Mouse (Mus musculus): ENCODE measurements at regions not wholly inside any gene's neighbourhood (a gene's known extent, or its start where the extent isn't known, plus 50 kb on each side); places are given as distances from the start of the nearest gene placed in this dataset.

DNA sequence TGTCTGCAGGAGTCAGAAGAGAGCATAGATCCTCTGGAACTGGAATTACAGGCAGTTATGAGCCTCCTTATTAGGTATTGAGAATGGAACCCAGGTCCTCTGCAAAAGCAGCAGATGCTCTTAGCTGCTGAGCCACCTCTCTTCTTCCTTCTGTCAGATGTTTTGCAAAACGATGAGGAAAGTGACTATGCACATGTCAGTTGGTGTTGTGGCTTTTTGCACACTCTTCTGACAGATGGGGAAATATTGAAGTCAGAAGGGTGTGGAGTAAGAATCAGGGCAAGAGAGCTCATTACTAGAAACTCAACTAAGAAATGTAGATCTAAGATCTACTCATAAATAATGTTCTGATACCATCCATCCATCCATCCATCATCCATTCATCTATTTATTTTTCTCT is 102.4 kb downstream of the Cdca7 start:
- Histone ChIP-seq H3K4me3 (no peak overlapping the region), H3K27me3 (0 out of 2 replicates have a peak, but pooled peaks cover 4% of the 10 kb centered on the region), H3K27ac (replicated peaks) (no peak overlapping the region), H3K4me1 (no peaks in the 10 kb centered on the region), H3K36me3 (no peaks in the 10 kb centered on the region), H3K9me3 (no peaks in the 10 kb centered on the region), H3K9ac (replicated peaks) (no peak overlapping the region), H3K4me2 (replicated peaks) (no peak overlapping the region)
- no peak for ATAC-seq (ENCODE audit: low FRiP score, low read depth)
- 70% methylated on average over 1 of the region's 1 CpGs for WGBS

DNA sequence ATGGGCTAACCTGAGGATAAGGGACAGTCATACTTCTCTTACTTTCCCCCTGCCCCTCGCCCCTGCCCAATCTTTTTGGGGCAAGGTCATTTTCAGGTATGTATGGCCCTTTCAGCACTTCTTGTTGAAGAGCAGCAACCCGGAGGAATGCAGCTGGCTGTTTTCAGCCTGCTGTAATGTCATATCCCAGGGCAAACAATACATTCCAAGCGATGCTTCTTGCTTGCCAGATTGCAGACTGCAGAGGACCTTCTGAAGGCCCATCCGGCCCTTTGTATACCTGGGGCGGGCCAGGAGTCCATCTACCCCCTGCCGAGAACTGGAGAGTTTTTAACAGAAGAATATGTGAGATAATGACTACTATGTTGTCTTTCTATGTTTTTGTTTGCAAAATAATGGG is 105.2 kb downstream of the Cdca7 start:
- Histone ChIP-seq H3K27ac (replicated peaks) (no peak overlapping the region), H3K9ac (replicated peaks) (no peak overlapping the region), H3K4me2 (replicated peaks) (no peak overlapping the region), H3K9me3 (peaks cover 8% of the 10 kb centered on the region; the same call in 1 of the 2 replicates), H3K36me3 (no peaks in the 10 kb centered on the region), H3K27me3 (no peaks in the 10 kb centered on the region), H3K4me1 (no peaks in the 10 kb centered on the region), H3K4me3 (no peak overlapping the region)
- no peak for ATAC-seq (ENCODE audit: low FRiP score, low read depth)
- WGBS = 76% methylated on average over 6 of the region's 6 CpGs

DNA sequence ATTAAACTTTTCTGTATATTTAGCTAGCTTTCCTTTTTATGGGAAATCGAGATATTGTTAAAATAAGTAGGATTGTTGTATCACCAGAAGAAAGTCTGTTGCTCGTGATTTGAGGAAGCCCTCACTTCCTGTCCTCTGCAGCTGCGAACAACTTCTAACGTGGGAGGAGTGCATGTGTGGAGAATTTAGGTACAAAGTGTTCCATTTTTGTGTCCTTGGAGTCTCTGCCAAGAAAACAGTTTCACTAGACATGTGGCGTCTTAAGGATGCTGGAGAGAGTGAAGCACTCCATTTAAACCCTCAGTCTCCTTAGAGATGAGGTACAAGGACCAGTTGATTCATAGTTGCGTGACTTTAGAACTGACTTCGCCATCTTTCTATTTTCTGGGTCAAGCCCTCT is 112.9 kb downstream of the Cdca7 start:
- H3K9me3 ChIP-seq = peaks cover 8% of the 10 kb centered on the region; the same call in 1 of the 2 replicates
- no peak overlapping the region for H3K4me3 ChIP-seq
- WGBS = 83% methylated on average over 7 of the region's 7 CpGs
- peaks cover 64% of the 10 kb centered on the region for H3K27me3 ChIP-seq
- no peak overlapping the region for H3K4me2 ChIP-seq (replicated peaks)
- no peaks in the 10 kb centered on the region for H3K36me3 ChIP-seq
- H3K4me1 ChIP-seq = peaks cover 9% of the 10 kb centered on the region
- no peak overlapping the region for H3K9ac ChIP-seq (replicated peaks)
- no peak overlapping the region for H3K27ac ChIP-seq (replicated peaks)
- no peak for ATAC-seq (ENCODE audit: low FRiP score, low read depth)

DNA sequence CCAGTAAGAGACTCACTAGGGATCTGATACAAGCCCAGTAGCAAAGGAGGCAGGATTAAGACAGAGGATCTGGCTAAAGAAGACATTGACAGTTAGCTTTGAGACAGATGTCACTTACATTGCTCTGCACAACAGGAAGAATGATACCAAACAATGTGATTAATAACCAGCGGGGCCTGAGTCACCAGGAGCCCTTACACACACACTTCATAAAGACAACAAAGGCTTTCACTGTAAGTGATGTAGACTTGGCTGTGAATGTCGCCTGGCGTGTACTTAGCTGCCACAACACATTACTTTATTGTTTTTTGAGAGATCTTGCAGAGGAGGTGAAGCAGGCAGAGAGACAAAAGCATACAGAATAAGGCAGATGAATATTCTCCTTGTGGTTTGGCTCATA is 116.1 kb downstream of the Cdca7 start:
- H3K4me1 ChIP-seq = peaks cover 14% of the 10 kb centered on the region
- no peak overlapping the region for H3K27ac ChIP-seq (replicated peaks)
- H3K4me3 ChIP-seq = no peak overlapping the region
- H3K9me3 ChIP-seq = 0 out of 2 replicates have a peak, but pooled peaks cover 6% of the 10 kb centered on the region
- no peak overlapping the region for H3K9ac ChIP-seq (replicated peaks)
- H3K36me3 ChIP-seq = no peaks in the 10 kb centered on the region
- 19% methylated on average over 3 of the region's 3 CpGs for WGBS
- ATAC-seq (ENCODE audit: low FRiP score, low read depth) = no peak
- peaks cover 71% of the 10 kb centered on the region for H3K27me3 ChIP-seq
- H3K4me2 ChIP-seq (replicated peaks) = no peak overlapping the region

GRCm38 (mm10) chr2:72596994-72597925 is 121.3 kb downstream of the Cdca7 start:
- peaks cover 23% of the 10 kb centered on the region for H3K4me1 ChIP-seq
- H3K9ac ChIP-seq (replicated peaks) = no peak overlapping the region
- no peaks in the 10 kb centered on the region for H3K36me3 ChIP-seq
- H3K4me2 ChIP-seq (replicated peaks) = peak overlapping the region; percentile 12; the same call in 1 of the 2 replicates
- H3K9me3 ChIP-seq = 0 out of 2 replicates have a peak, but pooled peaks cover 6% of the 10 kb centered on the region
- H3K27ac ChIP-seq (replicated peaks) = no peak overlapping the region
- no peak overlapping the region for H3K4me3 ChIP-seq
- WGBS = 65% methylated on average over 14 of the region's 14 CpGs
- ATAC-seq (ENCODE audit: low FRiP score, low read depth) = no peak
- H3K27me3 ChIP-seq = peaks cover 43% of the 10 kb centered on the region

DNA sequence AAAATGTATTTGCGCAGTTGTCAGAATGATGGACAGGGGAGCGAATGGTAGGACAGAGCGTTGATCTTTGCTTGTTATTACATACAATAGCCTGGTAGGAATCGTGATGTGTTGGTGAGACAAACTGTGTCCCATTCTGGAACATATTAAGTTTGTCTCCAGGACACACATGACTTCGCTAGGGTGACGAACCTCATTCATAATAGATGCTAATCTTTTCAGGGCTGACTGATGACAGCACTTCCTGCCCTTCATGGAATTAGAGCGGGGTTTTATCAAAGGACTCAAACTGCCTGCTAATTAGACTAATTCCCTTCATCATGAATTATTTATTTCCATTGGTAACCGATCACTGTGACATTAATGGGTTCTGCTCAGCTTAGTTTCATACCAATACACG is 122.0 kb downstream of the Cdca7 start:
- peak overlapping the region; percentile 12; the same call in 1 of the 2 replicates for H3K4me2 ChIP-seq (replicated peaks)
- H3K27ac ChIP-seq (replicated peaks) = no peak overlapping the region
- ATAC-seq (ENCODE audit: low FRiP score, low read depth) = peak; percentile 44; the same call in 1 of the 2 replicates
- H3K9ac ChIP-seq (replicated peaks) = no peak overlapping the region
- peaks cover 44% of the 10 kb centered on the region for H3K27me3 ChIP-seq
- peaks cover 22% of the 10 kb centered on the region for H3K4me1 ChIP-seq
- H3K36me3 ChIP-seq = no peaks in the 10 kb centered on the region
- 0 out of 2 replicates have a peak, but pooled peaks cover 6% of the 10 kb centered on the region for H3K9me3 ChIP-seq
- H3K4me3 ChIP-seq = no peak overlapping the region
- WGBS = 27% methylated on average over 9 of the region's 9 CpGs

DNA sequence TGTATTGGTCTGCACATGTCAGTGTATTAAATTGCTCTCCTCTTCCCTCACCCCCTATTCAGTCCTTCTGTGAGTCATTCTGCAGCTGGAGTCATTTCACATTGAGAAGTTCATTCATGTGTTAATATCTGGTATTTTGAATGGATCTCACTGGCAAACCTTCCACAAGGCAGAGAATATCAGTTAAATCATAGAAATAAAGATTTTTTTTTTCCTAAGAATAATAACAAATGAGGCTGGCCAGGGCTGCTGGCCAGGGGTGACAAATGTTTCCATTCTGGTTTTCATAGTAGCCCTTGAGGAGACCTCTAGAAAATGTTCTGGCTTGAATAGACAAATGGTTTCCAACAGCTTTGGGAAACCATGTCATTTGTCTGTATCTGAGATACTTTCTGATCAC is 124.8 kb downstream of the Cdca7 start:
- Histone ChIP-seq H3K4me2 (replicated peaks) (no peak overlapping the region), H3K9ac (replicated peaks) (no peak overlapping the region), H3K36me3 (no peaks in the 10 kb centered on the region), H3K27ac (replicated peaks) (no peak overlapping the region), H3K4me1 (peaks cover 26% of the 10 kb centered on the region), H3K9me3 (no peaks in the 10 kb centered on the region), H3K27me3 (peaks cover 47% of the 10 kb centered on the region), H3K4me3 (no peak overlapping the region)
- ATAC-seq (ENCODE audit: low FRiP score, low read depth) = no peak

DNA sequence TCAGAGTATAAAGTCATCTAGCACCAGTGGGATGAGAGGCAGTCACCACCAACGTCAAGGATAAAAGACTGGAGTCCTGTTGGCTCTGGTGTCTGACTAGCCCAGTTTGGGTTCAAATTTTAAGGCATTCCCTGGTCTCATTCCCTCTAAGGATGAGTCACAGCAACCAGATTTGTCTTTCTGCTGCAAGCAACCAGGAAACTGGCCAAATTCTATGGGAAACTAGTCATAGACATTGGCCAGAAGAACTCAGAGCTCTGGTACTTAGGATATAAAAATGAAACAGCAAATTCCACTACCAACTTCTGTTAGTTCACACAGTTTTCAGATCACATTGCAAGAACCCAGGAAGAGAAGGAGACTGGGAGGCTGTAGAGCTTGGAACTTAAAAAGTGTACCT is 126.2 kb downstream of the Cdca7 start:
- no peak for ATAC-seq (ENCODE audit: low FRiP score, low read depth)
- H3K27ac ChIP-seq (replicated peaks) = no peak overlapping the region
- no peaks in the 10 kb centered on the region for H3K36me3 ChIP-seq
- H3K4me2 ChIP-seq (replicated peaks) = no peak overlapping the region
- H3K9me3 ChIP-seq = no peaks in the 10 kb centered on the region
- H3K4me3 ChIP-seq = no peak overlapping the region
- WGBS = 73% methylated on average over 1 of the region's 1 CpGs
- no peak overlapping the region for H3K9ac ChIP-seq (replicated peaks)
- peaks cover 20% of the 10 kb centered on the region for H3K4me1 ChIP-seq
- H3K27me3 ChIP-seq = peaks cover 41% of the 10 kb centered on the region

GRCm38 (mm10) chr2:72612221-72612620 is 136.3 kb downstream of the Cdca7 start:
- Histone ChIP-seq H3K27me3 (peaks cover 34% of the 10 kb centered on the region), H3K9me3 (0 out of 2 replicates have a peak, but pooled peaks cover 4% of the 10 kb centered on the region), H3K9ac (replicated peaks) (no peak overlapping the region), H3K27ac (replicated peaks) (no peak overlapping the region), H3K4me3 (no peak overlapping the region), H3K4me2 (replicated peaks) (no peak overlapping the region), H3K36me3 (no peaks in the 10 kb centered on the region), H3K4me1 (peaks cover 4% of the 10 kb centered on the region; the same call in 1 of the 2 replicates)
- 93% methylated on average over 3 of the region's 3 CpGs for WGBS
- ATAC-seq (ENCODE audit: low FRiP score, low read depth) = no peak

GRCm38 (mm10) chr2:72614256-72614655 is 138.3 kb downstream of the Cdca7 start:
- Histone ChIP-seq H3K4me2 (replicated peaks) (no peak overlapping the region), H3K27ac (replicated peaks) (no peak overlapping the region), H3K27me3 (peaks cover 42% of the 10 kb centered on the region), H3K4me3 (no peak overlapping the region), H3K4me1 (peaks cover 4% of the 10 kb centered on the region), H3K9ac (replicated peaks) (no peak overlapping the region), H3K9me3 (no peaks in the 10 kb centered on the region), H3K36me3 (no peaks in the 10 kb centered on the region)
- ATAC-seq (ENCODE audit: low FRiP score, low read depth) = 0 out of 2 replicates have a peak, but pooled peaks have one; percentile 38
- 71% methylated on average over 8 of the region's 8 CpGs for WGBS

DNA sequence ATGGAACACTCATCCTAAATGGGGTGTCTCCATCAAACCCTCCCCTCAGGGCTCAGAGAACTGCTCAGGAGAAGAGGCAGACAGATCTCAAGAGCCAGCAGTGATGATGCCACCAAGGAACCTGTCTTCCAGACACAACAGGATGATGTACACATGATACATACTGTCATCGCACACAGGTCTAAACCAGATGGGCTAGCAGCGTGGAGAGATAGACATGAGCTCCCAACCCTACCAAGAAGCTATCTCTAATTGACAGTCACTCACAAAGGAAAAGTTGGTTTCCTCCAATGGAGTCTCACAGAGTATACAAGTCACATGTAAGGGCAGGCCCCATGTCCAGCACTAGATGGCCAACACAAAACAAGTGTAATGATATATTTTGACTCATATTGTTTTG is 139.9 kb downstream of the Cdca7 start:
- H3K27ac ChIP-seq (replicated peaks) = no peak overlapping the region
- ATAC-seq (ENCODE audit: low FRiP score, low read depth) = no peak
- no peak overlapping the region for H3K9ac ChIP-seq (replicated peaks)
- H3K4me2 ChIP-seq (replicated peaks) = no peak overlapping the region
- WGBS = 95% methylated on average over 2 of the region's 2 CpGs
- no peak overlapping the region for H3K4me3 ChIP-seq
- H3K27me3 ChIP-seq = peaks cover 49% of the 10 kb centered on the region
- no peaks in the 10 kb centered on the region for H3K9me3 ChIP-seq
- peaks cover 12% of the 10 kb centered on the region for H3K4me1 ChIP-seq
- H3K36me3 ChIP-seq = no peaks in the 10 kb centered on the region

DNA sequence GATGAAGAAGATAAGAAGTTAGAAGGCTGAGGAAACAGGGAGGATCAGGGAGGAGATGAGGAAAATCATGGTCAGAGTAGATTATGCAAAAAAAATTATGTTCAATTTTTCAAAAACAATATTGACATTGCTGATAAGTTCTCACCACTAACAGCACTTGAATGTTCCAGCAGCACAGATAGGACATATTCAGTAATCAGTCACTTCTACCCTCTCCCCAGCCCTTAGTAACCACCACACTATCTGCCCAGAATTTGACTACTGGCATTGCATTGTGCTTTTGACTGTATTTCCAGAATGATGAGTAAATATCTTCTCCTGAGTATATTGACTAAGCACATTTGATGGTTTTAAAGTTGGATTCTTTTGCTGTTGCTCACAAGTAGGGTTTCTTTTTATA is 140.5 kb downstream of the Cdca7 start:
- Histone ChIP-seq H3K27ac (replicated peaks) (no peak overlapping the region), H3K4me2 (replicated peaks) (no peak overlapping the region), H3K4me3 (no peak overlapping the region), H3K9ac (replicated peaks) (no peak overlapping the region), H3K36me3 (no peaks in the 10 kb centered on the region), H3K9me3 (no peaks in the 10 kb centered on the region), H3K4me1 (peaks cover 15% of the 10 kb centered on the region), H3K27me3 (peaks cover 49% of the 10 kb centered on the region)
- no peak for ATAC-seq (ENCODE audit: low FRiP score, low read depth)

Measured in midbrain, embryonic 12.5 days (tissue).